Mouse (Mus musculus): ENCODE measurements around the gene Zfp341. TPM values are rescaled to one million over a fixed set of nuclear protein-coding genes. Genes with fewer than 3 reads are reported as not detected.

Gene Zfp341
- polyA plus RNA-seq, 1 experiment from 2014 or later, result 2.3 TPM

DNA sequence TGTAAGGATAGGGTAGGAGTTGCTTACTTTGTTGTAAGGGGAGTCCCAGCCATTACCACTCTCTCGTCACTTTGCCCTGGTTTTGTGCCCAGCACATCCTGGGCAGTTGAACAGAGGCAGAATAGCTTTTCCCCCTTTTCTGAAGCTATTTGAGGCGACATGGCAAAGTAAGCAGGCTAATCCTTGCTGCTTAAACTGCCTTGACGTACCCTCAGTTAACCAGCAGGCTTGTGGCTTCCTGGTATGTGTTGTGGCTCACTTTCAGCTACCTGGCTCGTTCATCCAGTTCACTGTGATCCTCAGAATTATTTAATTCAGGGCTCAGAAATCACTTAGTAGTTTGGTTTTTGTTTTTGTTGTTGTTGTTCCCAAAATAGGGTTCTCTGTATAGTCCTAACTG lies 57.6 kb downstream of the Zfp341 start:
- WGBS, result 74% methylated on average over 4 of the region's 4 CpGs
- no peak for ATAC-seq
- H3K27ac ChIP-seq (ENCODE audit: low read length), result no peak overlapping the region
- H3K4me1 ChIP-seq (ENCODE audit: control insufficient read depth, insufficient read depth, low read length), result peaks cover 3% of the 10 kb centered on the region; the same call in 1 of the 2 replicates
- H3K9ac ChIP-seq (ENCODE audit: low read depth, low read length), result no peak overlapping the region
- H3K4me2 ChIP-seq (ENCODE audit: low read length), result no peak overlapping the region
- no peaks in the 10 kb centered on the region for H3K27me3 ChIP-seq (ENCODE audit: control insufficient read depth, insufficient read depth, low read depth, low read length)
- 0 out of 2 replicates have a peak, but pooled peaks cover 3% of the 10 kb centered on the region for H3K36me3 ChIP-seq (ENCODE audit: control insufficient read depth, insufficient read depth, low read length)
- H3K9me3 ChIP-seq (replicated peaks; ENCODE audit: control insufficient read depth, low read length, poor library complexity, severe bottlenecking), result no peaks in the 10 kb centered on the region
- no peak overlapping the region for H3K4me3 ChIP-seq (ENCODE audit: low read depth, low read length)

DNA sequence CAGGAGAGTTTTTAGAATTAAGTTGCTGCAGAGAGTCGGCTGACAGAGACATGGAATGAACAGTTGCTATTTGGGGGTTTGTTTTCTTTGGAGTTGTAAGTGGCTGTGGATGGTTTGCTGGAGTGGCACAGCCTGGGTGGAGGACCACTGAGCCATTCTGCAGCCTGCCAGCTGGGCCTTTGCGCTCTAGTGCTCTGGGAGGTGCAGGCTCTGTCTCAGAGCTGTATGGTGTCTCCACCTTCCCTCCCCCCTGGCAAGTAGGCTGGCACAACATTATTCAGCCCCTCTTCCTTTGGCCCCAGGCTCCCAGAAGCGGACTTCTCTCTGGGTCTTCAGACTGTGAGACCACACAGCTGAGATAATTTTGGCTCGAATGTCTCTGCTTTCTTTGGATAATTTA lies 60.9 kb downstream of the Zfp341 start:
- H3K9me3 ChIP-seq (replicated peaks; ENCODE audit: control insufficient read depth, low read length, poor library complexity, severe bottlenecking), result no peaks in the 10 kb centered on the region
- H3K9ac ChIP-seq (ENCODE audit: low read depth, low read length), result no peak overlapping the region
- H3K27me3 ChIP-seq (ENCODE audit: control insufficient read depth, insufficient read depth, low read depth, low read length), result no peaks in the 10 kb centered on the region
- 0 out of 2 replicates have a peak, but pooled peaks cover 3% of the 10 kb centered on the region for H3K36me3 ChIP-seq (ENCODE audit: control insufficient read depth, insufficient read depth, low read length)
- no peak overlapping the region for H3K4me2 ChIP-seq (ENCODE audit: low read length)
- no peak for ATAC-seq
- WGBS, result 80% methylated on average over 4 of the region's 4 CpGs
- H3K4me3 ChIP-seq (ENCODE audit: low read depth, low read length), result no peak overlapping the region
- H3K4me1 ChIP-seq (ENCODE audit: control insufficient read depth, insufficient read depth, low read length), result peaks cover 24% of the 10 kb centered on the region
- no peak overlapping the region for H3K27ac ChIP-seq (ENCODE audit: low read length)

DNA sequence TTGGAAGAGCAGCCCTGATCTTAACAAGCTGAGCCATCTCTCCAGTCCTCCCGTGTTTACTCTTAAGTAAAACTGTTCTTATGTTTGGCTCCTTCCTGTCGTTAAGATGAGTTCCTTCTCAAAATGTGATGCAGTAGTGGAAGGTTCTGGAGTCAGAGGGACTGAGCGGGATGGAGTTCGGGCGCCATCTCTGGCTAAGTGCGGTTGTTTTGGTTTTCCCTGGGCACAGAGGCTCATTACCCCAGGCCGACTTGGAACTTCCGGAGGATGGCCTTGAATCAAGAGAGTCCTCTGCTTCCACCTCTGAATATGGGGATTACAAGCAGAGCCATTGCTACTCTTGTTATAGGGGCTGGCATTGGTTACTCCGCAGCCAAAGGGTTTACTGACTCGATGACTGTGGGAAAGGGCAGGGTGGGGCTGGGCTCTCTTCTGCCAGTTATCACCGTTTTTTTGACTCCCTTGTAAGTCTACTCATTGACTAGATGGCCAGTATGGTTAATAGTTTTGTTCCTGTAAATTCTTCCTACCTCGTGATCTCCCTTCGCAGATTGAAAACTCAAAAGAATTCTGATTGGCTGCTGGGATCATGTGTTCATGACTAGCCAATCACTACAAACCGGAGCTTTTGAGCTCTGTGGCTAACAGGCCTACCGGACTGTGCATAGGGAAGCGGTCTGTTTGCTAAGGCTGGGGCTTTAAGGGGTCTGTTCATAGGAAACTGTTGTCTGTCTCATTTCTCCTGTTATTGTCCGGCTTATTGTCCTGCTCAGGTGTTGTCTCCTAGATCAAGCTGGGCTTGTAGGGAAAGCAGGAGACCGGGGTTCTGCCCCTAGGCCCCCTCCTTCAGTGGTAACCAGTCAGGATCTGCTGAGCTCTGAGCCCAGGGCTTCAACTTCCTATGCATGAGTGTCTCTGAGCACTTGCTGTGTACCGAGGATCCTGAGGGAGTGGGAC lies 63.8 kb downstream of the Zfp341 start:
- ATAC-seq, result peak; percentile 72
- Histone ChIP-seq H3K36me3 (ENCODE audit: control insufficient read depth, insufficient read depth, low read length) (no peaks in the 10 kb centered on the region), H3K4me1 (ENCODE audit: control insufficient read depth, insufficient read depth, low read length) (peaks cover 30% of the 10 kb centered on the region), H3K27me3 (ENCODE audit: control insufficient read depth, insufficient read depth, low read depth, low read length) (no peaks in the 10 kb centered on the region), H3K27ac (ENCODE audit: low read length) (peak overlapping the region; percentile 81), H3K4me3 (ENCODE audit: low read depth, low read length) (peak overlapping the region; percentile 25), H3K9ac (ENCODE audit: low read depth, low read length) (peak overlapping the region; percentile 57), H3K9me3 (replicated peaks; ENCODE audit: control insufficient read depth, low read length, poor library complexity, severe bottlenecking) (no peaks in the 10 kb centered on the region), H3K4me2 (ENCODE audit: low read length) (peak overlapping the region; percentile 60)
- WGBS, result 53% methylated on average over 19 of the region's 19 CpGs

DNA sequence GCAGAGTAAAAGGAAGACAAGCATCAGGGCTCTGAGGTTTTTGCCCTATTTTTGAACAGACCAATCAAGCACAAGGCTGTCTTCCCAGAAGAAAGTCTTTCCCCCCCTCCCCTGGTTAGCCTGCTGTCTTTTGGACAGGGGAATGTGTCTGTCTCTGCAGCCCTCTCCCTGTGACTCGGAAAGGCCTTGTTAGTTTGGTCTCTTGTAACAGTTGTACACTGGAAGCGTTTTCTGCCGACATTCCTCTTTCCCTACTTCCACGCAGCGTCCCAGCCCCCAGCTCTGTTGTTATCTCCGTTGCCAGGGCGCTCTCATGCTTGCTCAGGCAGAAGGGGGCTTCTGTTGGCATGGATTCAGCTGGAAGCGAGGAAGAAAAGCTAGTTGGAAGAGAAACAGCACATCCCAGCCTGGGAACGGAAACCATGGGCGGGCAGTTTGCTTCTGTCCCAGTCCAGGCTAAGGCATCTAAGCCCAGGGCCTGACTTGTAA lies 64.6 kb downstream of the Zfp341 start:
- Histone ChIP-seq H3K9ac (ENCODE audit: low read depth, low read length) (peak overlapping the region; percentile 57), H3K4me3 (ENCODE audit: low read depth, low read length) (0 out of 2 replicates have a peak overlapping the region, but pooled peaks have one; percentile 4), H3K4me2 (ENCODE audit: low read length) (peak overlapping the region; percentile 60), H3K27ac (ENCODE audit: low read length) (peak overlapping the region; percentile 81), H3K4me1 (ENCODE audit: control insufficient read depth, insufficient read depth, low read length) (peaks cover 33% of the 10 kb centered on the region), H3K27me3 (ENCODE audit: control insufficient read depth, insufficient read depth, low read depth, low read length) (no peaks in the 10 kb centered on the region), H3K36me3 (ENCODE audit: control insufficient read depth, insufficient read depth, low read length) (no peaks in the 10 kb centered on the region), H3K9me3 (replicated peaks; ENCODE audit: control insufficient read depth, low read length, poor library complexity, severe bottlenecking) (no peaks in the 10 kb centered on the region)
- 11% methylated on average over 10 of the region's 10 CpGs for WGBS
- ATAC-seq, result peak; percentile 70

DNA sequence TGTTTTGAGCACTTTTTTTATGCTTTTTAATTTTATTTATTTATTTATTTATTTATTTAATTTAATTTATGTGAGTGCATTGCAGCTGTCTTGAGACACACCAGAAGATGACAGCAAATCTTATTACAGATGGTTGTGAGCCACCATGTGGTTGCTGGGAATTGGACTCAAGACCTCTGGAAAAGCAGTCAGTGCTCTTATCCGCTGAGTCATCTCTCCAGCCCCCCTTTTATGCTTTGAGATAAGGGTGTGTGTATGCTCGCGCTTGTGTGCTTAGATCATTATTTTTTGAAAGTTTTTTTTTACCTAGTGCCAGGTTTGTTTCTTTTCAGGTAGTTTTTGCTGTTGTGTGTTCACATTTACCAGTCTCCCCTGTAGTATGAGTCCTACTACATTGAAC lies 65.9 kb downstream of the Zfp341 start:
- no peak for ATAC-seq
- Histone ChIP-seq H3K9ac (ENCODE audit: low read depth, low read length) (no peak overlapping the region), H3K4me1 (ENCODE audit: control insufficient read depth, insufficient read depth, low read length) (peaks cover 41% of the 10 kb centered on the region), H3K27me3 (ENCODE audit: control insufficient read depth, insufficient read depth, low read depth, low read length) (no peaks in the 10 kb centered on the region), H3K4me3 (ENCODE audit: low read depth, low read length) (no peak overlapping the region), H3K9me3 (replicated peaks; ENCODE audit: control insufficient read depth, low read length, poor library complexity, severe bottlenecking) (no peaks in the 10 kb centered on the region), H3K4me2 (ENCODE audit: low read length) (no peak overlapping the region), H3K27ac (ENCODE audit: low read length) (no peak overlapping the region), H3K36me3 (ENCODE audit: control insufficient read depth, insufficient read depth, low read length) (no peaks in the 10 kb centered on the region)
- WGBS, result 93% methylated on average over 3 of the region's 3 CpGs

DNA sequence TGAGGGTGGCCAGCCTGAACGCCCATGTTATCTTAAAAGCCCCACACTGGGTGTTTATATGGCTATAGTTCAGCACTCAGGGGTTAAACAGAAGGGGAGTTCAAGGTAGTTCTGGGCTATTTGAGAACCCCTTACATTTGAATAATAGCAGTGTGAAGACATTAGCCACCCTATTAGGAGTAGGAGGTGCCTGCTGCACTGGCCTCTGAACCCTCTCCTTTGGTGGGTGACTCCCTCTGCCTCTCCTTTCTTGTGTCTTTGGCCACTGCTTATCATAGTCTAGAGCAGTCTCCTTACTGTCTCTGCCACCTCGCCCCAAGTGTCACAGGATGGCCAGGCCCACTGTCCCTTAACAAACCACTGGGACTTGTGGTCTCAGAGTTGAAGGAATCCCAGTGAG lies 67.2 kb downstream of the Zfp341 start:
- Histone ChIP-seq H3K9ac (ENCODE audit: low read depth, low read length) (no peak overlapping the region), H3K36me3 (ENCODE audit: control insufficient read depth, insufficient read depth, low read length) (no peaks in the 10 kb centered on the region), H3K27ac (ENCODE audit: low read length) (no peak overlapping the region), H3K4me1 (ENCODE audit: control insufficient read depth, insufficient read depth, low read length) (peaks cover 39% of the 10 kb centered on the region), H3K27me3 (ENCODE audit: control insufficient read depth, insufficient read depth, low read depth, low read length) (no peaks in the 10 kb centered on the region), H3K4me3 (ENCODE audit: low read depth, low read length) (no peak overlapping the region), H3K9me3 (replicated peaks; ENCODE audit: control insufficient read depth, low read length, poor library complexity, severe bottlenecking) (no peaks in the 10 kb centered on the region), H3K4me2 (ENCODE audit: low read length) (no peak overlapping the region)
- 92% methylated on average over 2 of the region's 2 CpGs for WGBS
- ATAC-seq, result no peak

DNA sequence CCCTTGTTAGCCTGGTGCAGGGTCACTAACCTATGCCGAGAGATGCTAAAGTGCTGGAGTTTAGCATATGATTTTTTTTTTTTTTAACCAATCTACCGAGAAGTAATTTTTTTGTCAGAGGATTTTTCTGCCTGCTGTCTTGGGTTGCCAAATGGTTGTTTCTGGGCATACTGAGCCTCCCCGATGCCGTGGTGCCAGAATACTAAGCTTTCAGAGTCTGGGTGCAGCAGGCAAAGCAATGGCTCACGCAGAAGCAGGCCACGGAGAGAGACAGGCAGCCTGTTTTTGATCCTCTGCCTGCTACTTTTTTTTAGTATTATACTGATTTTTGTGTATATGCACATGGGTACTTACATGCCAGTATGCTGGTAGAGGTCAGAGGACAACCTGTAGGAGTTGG lies 67.8 kb downstream of the Zfp341 start:
- Histone ChIP-seq H3K36me3 (ENCODE audit: control insufficient read depth, insufficient read depth, low read length) (no peaks in the 10 kb centered on the region), H3K27me3 (ENCODE audit: control insufficient read depth, insufficient read depth, low read depth, low read length) (no peaks in the 10 kb centered on the region), H3K9ac (ENCODE audit: low read depth, low read length) (no peak overlapping the region), H3K4me1 (ENCODE audit: control insufficient read depth, insufficient read depth, low read length) (peaks cover 39% of the 10 kb centered on the region), H3K27ac (ENCODE audit: low read length) (no peak overlapping the region), H3K4me2 (ENCODE audit: low read length) (no peak overlapping the region), H3K9me3 (replicated peaks; ENCODE audit: control insufficient read depth, low read length, poor library complexity, severe bottlenecking) (no peaks in the 10 kb centered on the region), H3K4me3 (ENCODE audit: low read depth, low read length) (no peak overlapping the region)
- no peak for ATAC-seq
- 88% methylated on average over 6 of the region's 6 CpGs for WGBS

DNA sequence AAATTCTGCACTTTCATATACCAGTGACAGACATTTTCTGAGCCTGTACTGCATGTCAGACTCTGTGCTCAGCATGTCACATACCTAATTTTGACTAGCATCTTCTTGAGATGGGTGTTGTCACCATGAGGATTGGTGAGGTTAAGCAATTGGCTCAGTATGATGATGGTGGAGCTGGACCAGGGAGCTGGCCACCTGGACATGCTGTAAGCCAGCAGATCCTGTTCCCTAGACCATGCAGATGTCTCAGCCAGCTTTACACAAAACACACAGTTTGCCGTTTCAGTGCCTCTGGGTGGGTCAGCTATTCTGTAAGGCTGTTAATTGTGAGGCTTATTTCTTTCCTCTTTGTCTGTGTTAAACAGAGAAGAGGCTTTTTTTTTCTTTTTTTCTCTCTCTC lies 69.6 kb downstream of the Zfp341 start:
- Histone ChIP-seq H3K27me3 (ENCODE audit: control insufficient read depth, insufficient read depth, low read depth, low read length) (no peaks in the 10 kb centered on the region), H3K9me3 (replicated peaks; ENCODE audit: control insufficient read depth, low read length, poor library complexity, severe bottlenecking) (no peaks in the 10 kb centered on the region), H3K36me3 (ENCODE audit: control insufficient read depth, insufficient read depth, low read length) (no peaks in the 10 kb centered on the region), H3K4me1 (ENCODE audit: control insufficient read depth, insufficient read depth, low read length) (peaks cover 25% of the 10 kb centered on the region), H3K4me3 (ENCODE audit: low read depth, low read length) (no peak overlapping the region), H3K9ac (ENCODE audit: low read depth, low read length) (0 out of 2 replicates have a peak overlapping the region, but pooled peaks have one; percentile 20), H3K4me2 (ENCODE audit: low read length) (no peak overlapping the region), H3K27ac (ENCODE audit: low read length) (peak overlapping the region; percentile 39)
- 28% methylated on average over 1 of the region's 1 CpGs for WGBS
- no peak for ATAC-seq

DNA sequence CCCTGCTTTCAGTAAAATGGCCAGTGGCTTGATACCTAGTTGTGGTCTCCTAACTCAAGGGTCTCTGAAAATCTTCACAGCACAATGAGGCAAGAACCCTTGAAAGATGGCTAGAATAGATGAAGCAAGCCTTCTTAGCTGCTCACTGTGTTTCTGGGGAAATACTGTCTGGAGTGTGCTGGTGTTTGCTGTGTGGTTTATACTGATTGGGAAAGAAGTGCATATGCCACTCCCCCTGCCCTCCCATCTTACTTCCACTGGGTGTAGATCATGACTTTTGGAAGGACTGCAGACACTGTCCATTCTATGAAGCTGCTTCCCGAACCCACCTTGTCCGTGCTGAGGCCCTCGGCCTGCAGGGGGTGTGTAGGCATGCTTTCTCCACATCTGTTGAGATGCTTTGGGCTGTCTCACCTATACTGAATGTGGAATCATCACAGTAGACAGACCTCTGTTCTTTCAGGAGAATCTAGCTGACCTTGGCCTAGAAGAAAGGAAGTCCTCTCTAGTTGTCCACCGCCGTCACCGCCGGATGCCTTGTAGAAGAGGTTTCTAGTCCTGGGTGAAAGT lies 71.9 kb downstream of the Zfp341 start:
- Histone ChIP-seq H3K9me3 (replicated peaks; ENCODE audit: control insufficient read depth, low read length, poor library complexity, severe bottlenecking) (no peaks in the 10 kb centered on the region), H3K27me3 (ENCODE audit: control insufficient read depth, insufficient read depth, low read depth, low read length) (no peaks in the 10 kb centered on the region), H3K4me2 (ENCODE audit: low read length) (no peak overlapping the region), H3K27ac (ENCODE audit: low read length) (no peak overlapping the region), H3K9ac (ENCODE audit: low read depth, low read length) (no peak overlapping the region), H3K36me3 (ENCODE audit: control insufficient read depth, insufficient read depth, low read length) (peaks cover 5% of the 10 kb centered on the region; the same call in 1 of the 2 replicates), H3K4me1 (ENCODE audit: control insufficient read depth, insufficient read depth, low read length) (peaks cover 17% of the 10 kb centered on the region), H3K4me3 (ENCODE audit: low read depth, low read length) (no peak overlapping the region)
- ATAC-seq, result no peak
- WGBS, result 95% methylated on average over 7 of the region's 7 CpGs

Measured in midbrain, embryonic 16.5 days (tissue).